Mouse (Mus musculus): ENCODE results near the gene Thnsl1. TPM values are rescaled to one million over a fixed set of nuclear protein-coding genes. Genes with fewer than 3 reads are reported as not detected.
A peak's percentile ranks its signal among the peaks of the same experiment; 100 is the strongest.

The Thnsl1 gene
- polyA plus RNA-seq, 1 experiment from 2014 or later = 20.3 TPM

DNA sequence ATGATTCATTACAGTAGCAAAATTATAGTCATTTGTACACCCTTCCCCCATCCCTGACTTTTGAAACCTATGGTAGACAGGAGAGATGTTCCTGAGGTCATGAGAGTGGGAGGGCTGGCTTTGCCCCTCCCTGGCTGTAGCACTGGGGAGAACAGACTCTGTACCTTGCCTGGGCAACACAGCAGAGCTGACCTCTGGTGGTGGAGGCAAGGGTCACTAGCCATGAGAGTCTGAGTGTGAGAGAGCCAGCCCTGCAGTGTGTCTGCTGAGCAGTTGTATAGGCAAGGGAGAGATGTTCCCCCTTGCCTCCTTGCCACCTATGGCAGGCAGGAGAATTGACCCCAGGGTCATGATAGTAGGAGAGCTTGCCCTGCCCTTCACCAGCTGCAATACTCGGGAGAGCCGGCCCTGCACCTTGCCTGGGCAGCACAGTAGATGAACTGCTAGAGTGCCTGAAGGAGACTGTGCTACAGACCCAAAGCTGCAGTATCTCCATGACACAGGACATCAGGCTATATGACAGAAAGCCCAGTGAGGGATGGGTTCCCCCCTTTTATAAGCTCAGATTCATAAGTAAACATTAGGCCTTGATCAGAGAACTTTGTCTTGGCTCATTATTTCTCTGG, 40.1 kb downstream of the Thnsl1 start:
- no peak for ATAC-seq (ENCODE audit: low FRiP score)
- Histone ChIP-seq H3K27ac (no peak overlapping the region), H3K36me3 (replicated peaks) (no peaks in the 10 kb centered on the region), H3K27me3 (no peaks in the 10 kb centered on the region), H3K4me1 (no peaks in the 10 kb centered on the region), H3K4me3 (replicated peaks) (no peak overlapping the region), H3K9me3 (no peaks in the 10 kb centered on the region), H3K4me2 (no peak overlapping the region), H3K9ac (no peak overlapping the region)
- WGBS = 95% methylated on average over 2 of the region's 2 CpGs

DNA sequence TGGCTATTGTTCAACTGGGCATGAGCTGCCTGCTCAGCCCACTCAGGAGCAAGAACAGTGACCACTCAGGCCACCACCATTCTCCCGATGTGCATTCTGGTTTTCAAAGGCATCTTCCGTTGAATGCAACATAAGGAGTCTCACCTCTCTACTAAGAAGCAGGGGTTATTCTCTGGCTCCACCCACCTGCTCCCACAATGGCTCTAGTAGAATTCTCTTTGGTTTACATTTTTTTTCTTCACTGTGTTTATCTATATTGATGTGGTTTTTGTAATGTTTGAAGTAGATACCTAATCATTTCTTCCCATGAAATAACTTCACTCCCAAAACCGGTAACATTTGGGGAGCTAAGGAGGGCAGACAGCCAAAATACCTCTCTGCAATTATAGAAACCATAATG, 48.1 kb downstream of the Thnsl1 start:
- Histone ChIP-seq H3K9ac (no peak overlapping the region), H3K27ac (no peak overlapping the region), H3K9me3 (no peaks in the 10 kb centered on the region), H3K36me3 (replicated peaks) (no peaks in the 10 kb centered on the region), H3K4me2 (no peak overlapping the region), H3K4me1 (no peaks in the 10 kb centered on the region), H3K4me3 (replicated peaks) (no peak overlapping the region), H3K27me3 (no peaks in the 10 kb centered on the region)
- no peak for ATAC-seq (ENCODE audit: low FRiP score)
- WGBS = 79% methylated on average over 3 of the region's 3 CpGs

DNA sequence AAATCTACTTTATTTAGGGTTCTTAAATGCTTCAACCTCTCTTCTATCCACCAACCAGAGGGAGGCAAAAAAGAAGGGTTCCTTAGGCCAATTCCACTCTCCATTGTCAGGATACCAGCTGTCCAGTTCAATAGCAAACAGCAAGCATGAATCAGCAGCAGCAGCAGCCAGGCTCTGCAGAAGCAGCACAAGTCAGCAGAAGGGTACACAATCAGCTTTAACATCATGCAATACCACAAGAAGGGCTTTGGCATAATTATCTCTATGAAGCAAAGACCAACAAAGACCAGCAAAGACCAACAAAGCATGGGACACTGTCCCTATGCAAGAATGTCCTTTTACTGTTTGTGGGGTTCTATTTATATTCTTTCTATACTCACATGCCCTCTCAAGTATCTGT, 48.8 kb downstream of the Thnsl1 start:
- no peaks in the 10 kb centered on the region for H3K27me3 ChIP-seq
- ATAC-seq (ENCODE audit: low FRiP score) = no peak
- H3K36me3 ChIP-seq (replicated peaks) = no peaks in the 10 kb centered on the region
- H3K9ac ChIP-seq = no peak overlapping the region
- no peaks in the 10 kb centered on the region for H3K9me3 ChIP-seq
- H3K4me3 ChIP-seq (replicated peaks) = no peak overlapping the region
- H3K27ac ChIP-seq = no peak overlapping the region
- no peak overlapping the region for H3K4me2 ChIP-seq
- H3K4me1 ChIP-seq = no peaks in the 10 kb centered on the region

DNA sequence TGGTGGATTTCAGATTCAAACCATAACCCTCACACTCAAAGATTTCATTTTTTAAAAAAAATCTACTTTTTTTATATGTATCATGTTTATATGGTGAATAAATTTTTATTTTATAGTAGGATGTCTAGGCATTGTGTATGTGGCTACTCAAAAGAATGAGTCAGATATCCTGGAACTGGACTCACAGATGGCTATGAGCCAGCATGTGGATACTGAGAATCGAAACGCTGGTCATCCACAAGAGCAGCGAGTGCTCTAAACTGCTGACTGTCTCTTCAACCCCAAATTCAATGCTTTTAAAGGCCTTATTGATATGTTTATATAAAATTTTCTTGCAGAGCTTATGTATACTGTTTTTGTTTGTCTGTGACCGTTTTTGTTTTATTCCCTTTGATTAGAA, 52.8 kb downstream of the Thnsl1 start:
- H3K36me3 ChIP-seq (replicated peaks) = no peaks in the 10 kb centered on the region
- H3K4me3 ChIP-seq (replicated peaks) = no peak overlapping the region
- no peaks in the 10 kb centered on the region for H3K27me3 ChIP-seq
- H3K4me2 ChIP-seq = no peak overlapping the region
- no peak overlapping the region for H3K27ac ChIP-seq
- WGBS = 91% methylated on average over 4 of the region's 4 CpGs
- H3K9ac ChIP-seq = no peak overlapping the region
- H3K4me1 ChIP-seq = no peaks in the 10 kb centered on the region
- no peak for ATAC-seq (ENCODE audit: low FRiP score)
- H3K9me3 ChIP-seq = no peaks in the 10 kb centered on the region

DNA sequence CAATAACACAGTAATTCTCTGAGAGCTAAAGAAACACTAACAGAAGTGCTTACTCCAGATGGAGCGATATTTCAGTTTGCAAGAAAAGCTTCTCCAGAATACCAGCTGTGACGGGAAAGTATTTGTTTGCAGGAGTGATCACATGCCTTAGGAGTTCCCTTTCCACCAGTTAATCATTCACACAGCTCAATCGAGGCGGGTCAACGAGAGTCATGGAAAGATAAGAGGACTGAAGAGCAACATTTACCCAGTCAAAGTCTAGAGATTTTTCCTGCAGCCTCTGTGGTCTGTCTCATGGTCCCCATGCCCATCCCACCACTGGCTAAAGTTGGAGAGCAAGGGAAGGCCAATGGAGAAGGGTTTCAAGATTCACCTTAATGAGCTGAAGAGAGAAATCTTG, 53.6 kb downstream of the Thnsl1 start:
- no peak overlapping the region for H3K4me3 ChIP-seq (replicated peaks)
- 85% methylated on average over 5 of the region's 5 CpGs for WGBS
- H3K27ac ChIP-seq = no peak overlapping the region
- no peak for ATAC-seq (ENCODE audit: low FRiP score)
- no peaks in the 10 kb centered on the region for H3K36me3 ChIP-seq (replicated peaks)
- H3K4me2 ChIP-seq = no peak overlapping the region
- H3K9me3 ChIP-seq = no peaks in the 10 kb centered on the region
- H3K4me1 ChIP-seq = no peaks in the 10 kb centered on the region
- no peaks in the 10 kb centered on the region for H3K27me3 ChIP-seq
- no peak overlapping the region for H3K9ac ChIP-seq

DNA sequence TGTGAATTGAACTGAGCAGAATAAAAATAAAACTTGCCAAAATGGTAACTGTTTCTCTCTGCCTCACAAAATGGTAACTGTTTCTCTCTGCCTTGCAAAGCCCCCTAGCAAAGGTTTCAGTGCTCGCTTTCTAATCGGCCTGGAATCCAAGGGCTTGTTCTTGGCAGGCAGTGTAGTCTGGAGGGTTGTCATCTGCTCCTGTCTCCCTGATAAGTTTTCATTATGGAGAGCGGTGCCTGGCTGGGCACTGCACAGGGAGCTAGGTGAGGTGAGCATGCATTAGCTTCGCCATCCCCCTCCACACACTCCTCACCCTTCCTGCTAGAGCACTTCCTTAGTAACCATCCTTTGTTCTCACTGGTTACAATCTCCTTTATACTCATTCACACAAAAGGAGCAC, 54.5 kb downstream of the Thnsl1 start:
- H3K9me3 ChIP-seq = no peaks in the 10 kb centered on the region
- no peak overlapping the region for H3K9ac ChIP-seq
- H3K27ac ChIP-seq = no peak overlapping the region
- WGBS = 62% methylated on average over 4 of the region's 4 CpGs
- H3K4me2 ChIP-seq = no peak overlapping the region
- ATAC-seq (ENCODE audit: low FRiP score) = no peak
- no peaks in the 10 kb centered on the region for H3K36me3 ChIP-seq (replicated peaks)
- H3K4me1 ChIP-seq = no peaks in the 10 kb centered on the region
- no peaks in the 10 kb centered on the region for H3K27me3 ChIP-seq
- no peak overlapping the region for H3K4me3 ChIP-seq (replicated peaks)

DNA sequence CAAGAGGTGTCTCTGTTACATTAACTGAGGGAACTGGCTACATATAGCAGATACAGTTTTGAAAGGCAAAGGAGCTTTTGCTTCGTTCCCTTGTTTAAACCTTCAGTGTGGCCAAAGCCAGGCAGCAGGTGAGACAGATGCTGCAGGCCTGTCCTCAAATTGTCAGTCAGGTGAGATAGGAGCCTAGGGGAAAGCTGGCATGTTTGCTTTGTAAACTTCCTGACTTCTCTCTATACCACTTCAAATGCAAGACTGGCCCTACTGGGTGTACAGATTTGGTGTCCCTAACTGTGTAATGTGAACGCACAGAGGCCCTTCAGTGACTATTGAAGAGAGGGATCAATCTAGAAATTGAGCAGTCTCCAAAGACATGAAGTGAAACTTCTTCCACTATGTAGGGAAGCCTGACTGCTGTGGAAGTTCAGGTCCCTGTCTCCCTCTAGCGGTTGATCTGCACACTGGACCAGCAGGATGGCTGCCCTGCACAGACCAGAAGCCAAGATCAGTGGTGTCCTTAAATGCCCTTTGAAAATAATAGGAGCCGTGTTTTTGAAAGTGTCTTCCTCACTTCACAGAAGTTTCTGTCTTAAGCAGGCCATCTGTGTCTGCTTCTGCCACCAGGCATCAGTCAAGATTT, 56.0 kb downstream of the Thnsl1 start:
- Histone ChIP-seq H3K9me3 (no peaks in the 10 kb centered on the region), H3K36me3 (replicated peaks) (no peaks in the 10 kb centered on the region), H3K4me3 (replicated peaks) (no peak overlapping the region), H3K4me2 (no peak overlapping the region), H3K27ac (no peak overlapping the region), H3K27me3 (no peaks in the 10 kb centered on the region), H3K9ac (no peak overlapping the region), H3K4me1 (peaks cover under 1% of the 10 kb centered on the region; the same call in 1 of the 2 replicates)
- ATAC-seq (ENCODE audit: low FRiP score) = peak; percentile 91
- WGBS = 28% methylated on average over 4 of the region's 4 CpGs

DNA sequence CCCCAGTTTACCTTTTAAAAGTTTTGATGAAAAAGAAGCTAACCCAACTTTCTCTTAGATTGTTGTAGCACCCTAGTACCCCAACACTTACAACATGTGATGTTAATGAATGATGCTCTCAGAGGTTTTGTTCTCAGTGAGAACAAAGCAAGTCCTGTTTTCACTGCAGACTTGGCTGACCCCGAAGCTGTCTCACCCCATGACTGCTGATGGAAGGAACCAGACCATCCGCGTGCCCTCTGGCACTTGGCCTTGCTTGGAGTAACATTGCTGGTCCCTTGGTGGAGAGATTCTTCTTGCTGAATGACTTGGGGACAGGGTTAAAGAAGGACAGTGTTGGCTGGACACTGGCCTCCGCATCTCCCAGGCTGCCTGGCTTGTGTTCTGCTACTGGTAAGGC, 58.5 kb downstream of the Thnsl1 start:
- ATAC-seq (ENCODE audit: low FRiP score) = no peak
- Histone ChIP-seq H3K36me3 (replicated peaks) (no peaks in the 10 kb centered on the region), H3K27ac (no peak overlapping the region), H3K4me3 (replicated peaks) (no peak overlapping the region), H3K4me1 (peaks cover 15% of the 10 kb centered on the region), H3K27me3 (no peaks in the 10 kb centered on the region), H3K9ac (no peak overlapping the region), H3K4me2 (no peak overlapping the region), H3K9me3 (no peaks in the 10 kb centered on the region)
- WGBS = 74% methylated on average over 4 of the region's 4 CpGs

Other genes with a start within 250 kb of the Thnsl1 start
- gene Arhgap21, start 236.8 kb upstream of the Thnsl1 start, polyA plus RNA-seq (2016; fragmentation: Nextera tagmentation; extraction: Ambion mirVana) = 55.8 and 59.7 TPM in 2 replicates
- 1.3 and 2.3 TPM in 2 replicates for gene Enkur, start 359 bp upstream of the Thnsl1 start, polyA plus RNA-seq (2016; fragmentation: Nextera tagmentation; extraction: Ambion mirVana)
- 0.60 and 0.90 TPM in 2 replicates for gene Gpr158, start 161.8 kb downstream of the Thnsl1 start, polyA plus RNA-seq (2016; fragmentation: Nextera tagmentation; extraction: Ambion mirVana)